Mouse (Mus musculus) liver, embryonic 12.5 days (tissue): ENCODE data around the gene Tac2. TPM values are rescaled to one million over a fixed set of nuclear protein-coding genes. Genes with fewer than 3 reads are reported as not detected.

Source experiments
- ATAC-seq: fragments of 200-750 bp; cut with Nextera tagmentation; 2 replicates; pipeline ENCODE4 v1.8.0; 2017; ENCODE audit warnings: moderate number of reproducible peaks, mild to moderate bottlenecking, moderate library complexity
- H3K27ac ChIP-seq: fragments of 300-500 bp; sonication (generic); 2 replicates; pipeline ENCODE4 v1.5.1; 2016; ENCODE audit warnings: mild to moderate bottlenecking
- H3K27me3 ChIP-seq: fragments of 300-500 bp; sonication (generic); replicated peaks from 2 replicates; pipeline ENCODE4 v1.6.1; 2016; ENCODE audit warnings: mild to moderate bottlenecking, moderate library complexity
- H3K36me3 ChIP-seq: fragments of 300-500 bp; sonication (generic); 2 replicates; pipeline ENCODE4 v1.6.1; 2016; ENCODE audit warnings: mild to moderate bottlenecking, moderate library complexity
- H3K4me1 ChIP-seq: fragments of 300-500 bp; sonication (generic); 2 replicates; pipeline ENCODE4 v1.6.1; 2016
- H3K4me2 ChIP-seq: fragments of 300-500 bp; sonication (generic); 2 replicates; pipeline ENCODE4 v1.6.1; 2016; ENCODE audit warnings: mild to moderate bottlenecking, moderate library complexity
- H3K4me3 ChIP-seq: fragments of 300-500 bp; sonication (generic); 2 replicates; pipeline ENCODE4 v1.5.1; 2016; ENCODE audit warnings: mild to moderate bottlenecking, moderate library complexity
- H3K9ac ChIP-seq: fragments of 300-500 bp; sonication (generic); 2 replicates; pipeline ENCODE4 v1.6.1; 2016; ENCODE audit warnings: mild to moderate bottlenecking, moderate library complexity
- H3K9me3 ChIP-seq: fragments of 300-500 bp; sonication (generic); replicated peaks from 2 replicates; pipeline ENCODE4 v1.6.1; 2016; ENCODE audit warnings: mild to moderate bottlenecking, moderate library complexity
- WGBS: fragments of 180-500 bp; shearing (Covaris S2); methylation state at CpG from one replicate; pipeline ENCODE4 v1.1.7; 2016; ENCODE audit not compliant: insufficient replicate concordance; 5-methylcytosine and 5-hydroxymethylcytosine counted together
- polyA plus RNA-seq: library from polyadenylated mRNA; unstranded; fragments of >200 nt; fragmentation: Nextera tagmentation; extraction: Ambion mirVana; gene quantifications from 2 replicates; pipeline ENCODE4 v1.2.1, GENCODE M21; 2016

Gene Tac2
- polyA plus RNA-seq, 1 experiment from 2014 or later: 8.6 TPM

DNA sequence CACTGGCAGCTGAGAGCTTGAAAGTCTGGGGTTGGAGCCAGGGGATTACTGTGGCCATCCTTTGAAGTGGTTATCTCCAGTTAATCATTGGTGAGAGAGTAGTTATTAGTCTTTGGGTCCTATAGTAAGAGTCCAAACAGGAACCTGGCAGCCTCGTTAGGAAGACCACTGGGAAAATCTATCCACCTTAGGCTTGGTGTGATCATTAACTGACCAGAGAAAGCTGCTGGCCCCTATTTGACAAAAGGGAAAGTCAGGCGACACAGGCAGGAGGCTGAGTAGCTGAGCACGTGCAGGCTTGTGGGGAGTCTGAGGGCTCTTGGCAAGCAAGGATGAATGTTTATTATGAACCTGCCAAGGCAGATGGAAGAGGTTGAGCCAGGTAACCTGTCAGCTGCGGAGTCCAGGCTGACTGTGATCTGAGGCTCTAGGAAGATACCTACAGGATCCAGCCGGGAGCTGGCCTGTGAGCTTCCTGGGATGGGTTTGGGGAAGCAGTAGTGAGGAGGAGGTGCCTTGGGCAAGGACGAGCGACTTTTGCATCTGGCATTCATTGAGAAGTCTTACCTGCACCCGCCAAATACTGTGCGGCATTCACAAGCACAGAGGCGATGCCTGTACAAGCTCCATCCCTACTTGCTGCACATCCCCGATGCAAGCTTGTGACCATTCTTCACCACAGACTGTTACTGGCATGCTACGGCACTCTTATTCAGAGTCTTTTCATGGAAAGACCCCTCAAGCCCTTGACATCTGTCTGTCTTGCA lies 39.8 kb downstream of the Tac2 start:
- no peak overlapping the region for H3K4me2 ChIP-seq
- H3K27me3 ChIP-seq: no peaks in the 10 kb centered on the region
- H3K27ac ChIP-seq: peak overlapping the region; percentile 59
- no peaks in the 10 kb centered on the region for H3K4me1 ChIP-seq
- no peaks in the 10 kb centered on the region for H3K36me3 ChIP-seq
- ATAC-seq: peak; percentile 67
- H3K4me3 ChIP-seq: no peak overlapping the region
- H3K9ac ChIP-seq: no peak overlapping the region
- WGBS: 58% methylated on average over 12 of the region's 12 CpGs
- H3K9me3 ChIP-seq: no peaks in the 10 kb centered on the region

DNA sequence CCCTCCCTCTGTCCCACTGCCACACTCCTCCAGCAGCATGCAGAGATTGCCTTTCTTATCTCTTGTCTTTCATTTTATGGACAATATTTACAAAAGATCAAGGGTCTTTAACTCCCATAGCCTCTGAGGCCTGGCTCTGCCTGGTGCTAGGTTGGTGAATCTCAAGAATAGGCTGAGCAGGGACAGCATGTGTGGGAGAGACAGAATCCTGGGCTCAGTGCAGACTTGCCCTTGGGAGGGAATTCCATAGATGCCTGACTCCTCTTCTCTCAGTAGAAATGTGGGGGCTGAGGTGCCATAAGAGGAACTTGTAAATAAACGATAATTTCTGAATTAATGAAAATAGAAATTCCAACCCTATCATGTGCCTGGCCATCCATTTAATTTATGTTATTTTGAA lies 42.3 kb downstream of the Tac2 start:
- Histone ChIP-seq H3K36me3 (no peaks in the 10 kb centered on the region), H3K4me3 (no peak overlapping the region), H3K27ac (no peak overlapping the region), H3K4me1 (no peaks in the 10 kb centered on the region), H3K27me3 (no peaks in the 10 kb centered on the region), H3K4me2 (no peak overlapping the region), H3K9ac (no peak overlapping the region), H3K9me3 (no peaks in the 10 kb centered on the region)
- ATAC-seq: no peak
- 59% methylated on average over 1 of the region's 1 CpGs for WGBS

DNA sequence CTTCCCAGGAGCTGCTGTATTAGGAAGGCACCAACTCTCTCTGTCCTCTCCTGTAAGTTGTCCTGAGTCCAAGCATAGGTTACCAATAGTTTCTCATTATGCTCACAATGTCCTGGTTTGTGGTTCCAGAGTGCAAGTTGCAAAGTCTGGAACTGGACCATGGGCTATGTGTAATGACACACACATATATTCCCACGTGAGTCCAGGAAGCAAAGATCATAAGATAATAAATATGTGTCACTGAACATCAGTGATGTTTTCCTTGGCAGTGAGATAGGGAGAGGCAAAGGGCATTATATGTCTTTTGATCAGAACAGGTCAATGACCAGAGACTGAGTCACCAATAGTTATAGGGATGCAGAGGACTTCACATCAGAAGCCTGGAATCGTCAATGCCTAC lies 51.7 kb downstream of the Tac2 start, which contains the start of gene Rdh9:
TSS of gene Rdh9 (plus strand) at position 376 of the 400 bp plus-strand sequence.
- no peak within 1 kb of the TSS for H3K4me2 ChIP-seq
- no peaks in the 10 kb centered on the region for H3K36me3 ChIP-seq
- 49% methylated on average over 2 of the region's 2 CpGs for WGBS
- H3K4me1 ChIP-seq: no peaks in the 10 kb centered on the region
- H3K9me3 ChIP-seq: no peaks in the 10 kb centered on the region
- no peak within 1 kb of the TSS for H3K27ac ChIP-seq
- H3K4me3 ChIP-seq: no peak within 1 kb of the TSS
- ATAC-seq: no peak
- H3K9ac ChIP-seq: no peak within 1 kb of the TSS
- H3K27me3 ChIP-seq: no peaks in the 10 kb centered on the region

Other genes with a start within 250 kb of the Tac2 start
- 0.24 and 0.45 TPM in 2 replicates for gene Stac3, start 222.8 kb upstream of the Tac2 start, polyA plus RNA-seq
- gene Ndufa4l2, start 209.5 kb upstream of the Tac2 start, polyA plus RNA-seq: 12.9 and 14.8 TPM in 2 replicates
- 181 and 185 TPM in 2 replicates for gene Shmt2, start 202.0 kb upstream of the Tac2 start, polyA plus RNA-seq
- 0.10 and 0.23 TPM in 2 replicates for gene Nxph4, start 189.9 kb upstream of the Tac2 start, polyA plus RNA-seq
- gene Lrp1, start 103.3 kb upstream of the Tac2 start, polyA plus RNA-seq: 22.8 and 26.5 TPM in 2 replicates
- gene Stat6, start 81.5 kb upstream of the Tac2 start, polyA plus RNA-seq: 19.2 and 19.4 TPM in 2 replicates
- gene Nemp1, start 57.6 kb upstream of the Tac2 start, polyA plus RNA-seq: 7.0 and 8.0 TPM in 2 replicates
- 2.6 and 3.4 TPM in 2 replicates for gene Nab2, start 55.9 kb upstream of the Tac2 start, polyA plus RNA-seq
- gene Myo1a, start 19.3 kb upstream of the Tac2 start, polyA plus RNA-seq: 0.06 and 0.13 TPM in 2 replicates
- gene Zbtb39, start 15.1 kb downstream of the Tac2 start, polyA plus RNA-seq: 1.3 and 1.4 TPM in 2 replicates
- 10.3 and 11.2 TPM in 2 replicates for gene Gpr182, start 27.3 kb downstream of the Tac2 start, polyA plus RNA-seq
- 0.22 and 0.30 TPM in 2 replicates for gene Rdh1, start 35.2 kb downstream of the Tac2 start, polyA plus RNA-seq
- gene Rdh16f1, start 35.3 kb downstream of the Tac2 start, polyA plus RNA-seq: 0.11 and 0.18 TPM in 2 replicates
- not detected in 2 replicates for gene Rdh9, start 51.9 kb downstream of the Tac2 start, polyA plus RNA-seq
- not detected in 2 replicates for gene Rdh16, start 76.7 kb downstream of the Tac2 start, polyA plus RNA-seq
- gene Rdh19, start 125.5 kb downstream of the Tac2 start, polyA plus RNA-seq: not detected in 2 replicates
- not detected in 2 replicates for gene Rdh16f2, start 142.0 kb downstream of the Tac2 start, polyA plus RNA-seq
- gene Rdh7, start 164.3 kb downstream of the Tac2 start, polyA plus RNA-seq: 0.07 TPM in 1 of 2 replicates, not detected in the other
- gene Sdr9c7, start 174.0 kb downstream of the Tac2 start, polyA plus RNA-seq: not detected in 2 replicates